Mouse (Mus musculus): Measurements from ENCODE around the gene P4ha1. TPM values are rescaled to one million over a fixed set of nuclear protein-coding genes. Genes with fewer than 3 reads are reported as not detected.

P4ha1 gene
- polyA plus RNA-seq (2014; fragmentation: Illumina TruSeq; extraction: RNeasy Lipid Tissue Mini Kit (QIAGEN cat#74804); ENCODE audit: low read depth, low replicate concordance): 36.2 TPM

DNA sequence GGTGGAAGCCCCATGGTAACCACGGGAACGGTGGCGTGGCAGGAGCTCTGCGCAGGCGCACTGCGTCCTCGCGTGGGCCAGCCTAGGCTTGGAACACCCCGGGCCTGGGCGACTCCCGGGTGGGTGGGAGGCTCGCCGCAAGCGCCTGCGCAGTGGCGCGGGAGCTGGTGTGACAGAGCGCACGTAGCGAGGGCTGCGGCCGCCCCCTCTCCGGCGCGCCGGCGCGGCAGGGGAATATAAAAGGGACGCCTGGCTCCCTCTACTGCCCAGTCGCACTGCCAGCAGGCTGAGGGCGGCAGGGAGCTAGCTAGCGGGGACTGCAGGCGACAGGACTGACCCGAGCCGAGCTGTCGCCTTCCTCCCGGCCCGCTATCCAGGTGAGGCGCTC lies at the start of gene P4ha1:
Gene P4ha1, plus strand, starts transcription at position 197 of the 388 bp plus-strand sequence.

GRCm38 (mm10) chr10:59395461-59395860 lies 72.4 kb downstream of the P4ha1 start, which contains the start of gene Gm10273:
TSS of gene Gm10273 (plus strand) at chr10:59395632.

GRCm38 (mm10) chr10:59402899-59403792 lies 80.0 kb downstream of the P4ha1 start, which contains the start of gene Pla2g12b:
TSS of gene Pla2g12b (plus strand) at chr10:59403660.

Other genes starting within 250 kb of the P4ha1 start
- 15.6 TPM for gene Sept10, start 101.4 kb upstream of the P4ha1 start, polyA plus RNA-seq (2014; fragmentation: Illumina TruSeq; extraction: RNeasy Lipid Tissue Mini Kit (QIAGEN cat#74804); ENCODE audit: low read depth, low replicate concordance)
- gene Sowahc, start 101.3 kb upstream of the P4ha1 start, polyA plus RNA-seq (2014; fragmentation: Illumina TruSeq; extraction: RNeasy Lipid Tissue Mini Kit (QIAGEN cat#74804); ENCODE audit: low read depth, low replicate concordance): 1.5 TPM
- gene Gm10273, start 72.3 kb downstream of the P4ha1 start, polyA plus RNA-seq (2014; fragmentation: Illumina TruSeq; extraction: RNeasy Lipid Tissue Mini Kit (QIAGEN cat#74804); ENCODE audit: low read depth, low replicate concordance): 2.4 TPM
- not detected for gene Pla2g12b, start 80.4 kb downstream of the P4ha1 start, polyA plus RNA-seq (2014; fragmentation: Illumina TruSeq; extraction: RNeasy Lipid Tissue Mini Kit (QIAGEN cat#74804); ENCODE audit: low read depth, low replicate concordance)
- not detected for gene Oit3, start 118.5 kb downstream of the P4ha1 start, polyA plus RNA-seq (2014; fragmentation: Illumina TruSeq; extraction: RNeasy Lipid Tissue Mini Kit (QIAGEN cat#74804); ENCODE audit: low read depth, low replicate concordance)

All from heart, adult 10 weeks (tissue).